Mouse (Mus musculus) brain, adult 2 months (tissue): Measurements from ENCODE around the gene Sipa1l2.

Source experiments
- DNase-seq: peaks from one replicate; pipeline ENCODE4 v3.0.0; 2011; ENCODE audit warnings: low read depth, low spot score

The Sipa1l2 gene

DNA sequence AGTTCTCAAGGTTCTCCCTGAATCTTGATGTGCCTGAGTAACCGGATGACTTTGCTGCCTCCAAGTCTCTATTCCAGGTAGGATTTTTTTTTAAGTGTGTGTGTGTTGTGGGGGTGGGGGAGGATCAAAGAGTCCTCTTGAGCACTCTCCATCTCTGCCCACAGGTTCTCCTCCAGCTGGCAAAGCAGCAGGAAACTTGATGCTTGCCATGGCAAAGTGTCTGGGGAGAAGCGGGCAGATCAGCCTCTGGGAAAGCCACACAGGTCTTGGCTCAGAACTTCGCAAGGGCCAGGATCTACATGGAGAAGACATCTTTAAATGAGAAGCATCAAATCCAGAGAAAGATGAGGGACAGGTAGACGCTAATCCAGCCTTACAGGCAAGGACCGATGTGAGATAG is 10.8 kb upstream of the Sipa1l2 start:
- no peak for DNase-seq

DNA sequence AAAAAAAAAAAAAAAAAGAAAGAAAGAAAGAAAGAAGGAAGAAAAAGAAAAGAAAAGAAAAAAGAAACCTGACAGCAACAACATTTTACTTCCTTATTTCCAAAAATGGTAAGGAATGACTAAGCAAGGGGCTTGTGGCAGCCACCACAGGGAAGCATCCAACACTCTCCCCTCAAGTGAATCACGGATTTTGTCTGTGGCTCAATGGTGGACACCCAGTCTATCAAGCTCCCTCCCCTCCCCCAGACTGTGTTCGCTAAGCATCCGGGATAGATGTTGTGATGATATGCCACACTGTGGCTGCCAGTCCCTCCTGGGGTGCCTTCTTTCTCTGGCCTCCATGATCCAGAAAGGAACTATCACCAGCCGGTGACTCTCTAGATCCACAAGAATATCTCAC is 6.5 kb upstream of the Sipa1l2 start:
- DNase-seq: no peak

DNA sequence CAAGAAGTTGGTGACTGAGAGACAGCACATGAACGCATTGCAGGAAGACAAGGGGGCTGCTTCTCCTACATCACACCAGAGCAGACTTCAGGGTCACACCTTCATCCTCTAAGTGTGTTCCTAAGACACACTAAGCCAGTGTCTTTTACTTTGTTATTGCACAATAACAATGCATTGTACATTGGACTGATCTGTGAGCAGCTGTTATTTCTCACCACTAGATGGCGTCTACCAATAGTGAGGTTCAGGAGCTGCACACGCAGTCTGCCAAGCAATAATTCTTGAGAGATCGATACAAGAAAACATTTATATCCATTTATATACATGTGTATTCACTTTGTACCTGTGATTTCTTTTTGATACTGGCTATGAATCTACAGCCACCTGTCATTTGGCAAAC is 4.7 kb upstream of the Sipa1l2 start:
- DNase-seq: peak; percentile 84

- peak; percentile 65 for DNase-seq
These were observed 2.6 kb upstream of the Sipa1l2 start for GRCm38 (mm10) chr8:125572246-125572645.

GRCm38 (mm10) chr8:125570835-125571465 is 1.3 kb upstream of the Sipa1l2 start:
- DNase-seq: peak; percentile 72

DNA sequence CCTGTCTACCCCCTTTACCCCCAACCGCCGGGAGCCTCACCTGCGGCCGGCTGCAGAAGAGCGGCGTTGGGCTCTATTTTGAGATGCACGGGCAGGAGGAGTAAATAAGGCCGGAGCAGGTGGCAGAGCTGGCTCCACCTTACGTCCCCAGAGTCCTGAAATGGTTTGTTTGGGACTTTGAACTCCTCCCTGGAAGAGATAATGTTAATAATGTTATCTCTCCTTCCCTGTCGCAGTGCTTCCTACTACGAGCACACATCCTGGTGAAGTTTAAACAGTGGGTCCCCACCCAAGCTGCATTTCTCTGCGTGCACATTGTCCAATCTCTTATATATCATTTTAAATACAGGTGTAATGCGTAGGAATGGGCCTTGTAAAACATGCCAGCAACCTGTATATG is 781 bp upstream of the Sipa1l2 start:
- DNase-seq: no peak

DNA sequence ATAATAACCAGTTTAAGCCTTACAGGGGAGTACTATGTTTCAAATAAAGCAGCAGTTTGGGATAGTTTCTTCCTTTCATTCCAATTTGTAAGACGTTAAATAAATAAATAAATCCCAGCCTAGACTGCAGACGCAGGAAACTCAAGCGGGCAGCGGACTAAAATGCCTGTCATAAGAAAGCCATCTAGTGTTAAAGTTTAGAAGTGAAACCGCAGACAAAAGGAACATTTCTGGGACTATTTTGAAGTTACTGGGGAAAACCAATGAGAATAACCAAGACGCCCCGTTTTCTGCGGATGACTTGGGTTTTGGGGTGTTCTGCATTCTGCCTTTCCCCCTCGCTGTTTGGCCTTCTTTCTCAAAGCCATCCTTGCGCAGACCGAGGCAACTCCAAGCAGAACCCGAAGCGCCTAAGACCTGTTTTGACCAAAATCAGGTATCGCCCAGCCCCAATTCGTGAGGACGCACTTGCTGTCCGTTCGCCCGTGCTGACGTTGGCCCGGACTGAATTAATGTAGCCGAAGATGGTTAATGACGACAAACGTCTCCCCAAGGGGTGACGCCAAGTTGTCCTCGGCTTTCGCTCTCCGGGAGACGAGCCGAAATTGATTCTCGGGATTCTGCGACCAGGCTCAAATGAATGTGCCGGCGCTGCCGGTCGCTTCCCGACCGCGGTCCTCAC is 616 bp downstream of the Sipa1l2 start:
- peak; percentile 93 for DNase-seq

- DNase-seq: peak; percentile 68
These were observed 1.2 kb downstream of the Sipa1l2 start for GRCm38 (mm10) chr8:125568421-125568850.

DNA sequence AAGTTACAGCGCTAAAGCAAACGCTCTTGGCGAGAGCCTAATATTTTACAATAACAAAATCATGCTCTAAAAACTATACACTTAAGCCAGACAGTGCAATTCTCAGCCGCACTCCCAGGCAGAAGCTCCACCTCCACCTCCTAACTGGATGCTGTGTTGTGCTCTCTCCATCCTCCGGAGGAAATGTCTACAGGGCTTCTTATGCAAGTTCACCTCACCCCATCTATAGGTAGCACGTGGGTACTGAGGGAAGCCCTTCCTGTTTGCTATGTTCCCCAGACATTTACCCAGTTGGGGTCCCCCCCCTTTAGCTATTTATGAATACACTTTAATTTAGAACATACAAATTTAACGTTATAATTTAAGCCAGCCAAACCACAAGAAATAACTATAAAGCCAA is 2.0 kb downstream of the Sipa1l2 start:
- peak; percentile 77 for DNase-seq

- no peak for DNase-seq
These were observed 6.7 kb downstream of the Sipa1l2 start for GRCm38 (mm10) chr8:125562878-125563277.

DNA sequence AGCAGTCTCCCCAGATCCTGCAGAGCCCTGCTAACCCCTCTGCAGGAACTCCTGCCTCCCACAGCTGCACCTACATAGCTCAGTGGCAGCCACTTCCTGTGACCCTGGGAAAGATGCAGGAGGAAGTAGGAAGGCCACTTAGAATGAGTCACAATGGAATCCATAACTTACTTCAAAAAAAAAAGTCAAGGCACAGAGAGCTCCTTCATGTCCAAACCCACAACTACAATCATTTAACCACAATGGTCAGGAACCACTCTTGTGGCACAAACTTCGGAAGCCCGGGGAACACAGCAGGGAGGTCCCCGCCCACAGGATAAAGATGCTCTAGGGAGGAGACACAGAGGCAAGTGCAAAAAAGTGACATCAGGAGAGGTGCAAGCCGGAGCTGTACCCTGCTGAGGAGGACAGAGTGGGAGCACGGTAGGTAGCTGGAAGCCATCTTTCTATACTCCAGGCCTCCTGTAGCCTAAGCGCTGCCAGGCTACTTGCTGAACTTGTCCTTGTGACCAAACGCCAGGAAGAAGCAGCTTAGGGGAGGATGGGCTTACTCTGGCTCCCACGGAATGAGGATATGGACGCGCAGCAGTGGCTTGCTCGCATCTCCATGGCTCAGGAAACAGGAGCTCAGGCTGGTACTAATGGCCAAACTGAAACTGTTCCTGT is 8.7 kb downstream of the Sipa1l2 start:
- peak; percentile 45 for DNase-seq

GRCm38 (mm10) chr8:125559066-125559653 is 10.4 kb downstream of the Sipa1l2 start:
- DNase-seq: no peak

DNA sequence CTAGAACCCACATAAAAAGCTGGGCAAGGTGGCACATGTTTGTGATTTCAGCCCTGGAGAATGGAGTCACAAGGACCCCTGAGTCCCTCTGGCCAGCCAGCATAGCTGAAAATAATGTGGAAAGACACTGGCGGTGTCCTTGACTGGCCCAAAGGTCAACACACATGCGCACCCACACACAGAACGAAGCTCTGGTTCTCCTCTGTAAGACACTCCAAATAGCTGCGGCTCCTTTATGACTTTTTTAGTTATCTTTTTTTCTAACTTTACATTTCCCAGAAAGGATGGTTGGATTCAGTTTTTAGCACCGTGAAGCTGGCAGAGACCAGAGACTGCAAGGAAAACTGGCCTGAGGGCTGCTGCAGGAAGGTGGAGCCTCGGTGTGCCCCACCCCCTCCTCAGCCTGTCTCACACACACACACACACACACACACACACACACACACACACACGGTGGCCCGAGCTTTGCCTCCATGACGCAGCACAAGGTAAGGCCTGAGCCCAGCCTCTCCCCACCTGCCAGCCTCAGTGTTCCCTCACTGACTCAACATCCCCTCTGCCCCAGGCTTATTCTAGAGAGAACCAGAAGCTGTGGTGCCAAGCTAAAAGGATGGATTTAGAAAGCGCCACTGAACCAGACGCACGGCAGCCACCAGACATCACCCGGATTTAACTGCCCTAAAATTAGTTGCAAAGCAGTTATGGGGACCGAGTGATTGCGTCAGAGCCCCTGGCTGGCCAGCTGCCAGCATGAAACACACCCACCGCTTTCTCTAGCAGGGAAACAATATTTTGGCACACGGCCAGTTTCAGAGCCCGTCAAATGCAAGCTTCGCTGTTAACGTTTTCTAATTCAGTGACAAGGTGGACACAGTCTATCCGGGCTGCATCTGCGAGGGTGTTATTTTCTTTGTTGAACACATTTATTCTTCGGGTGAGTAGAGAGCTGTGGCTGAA is 11.2 kb downstream of the Sipa1l2 start:
- peak; percentile 91 for DNase-seq

DNA sequence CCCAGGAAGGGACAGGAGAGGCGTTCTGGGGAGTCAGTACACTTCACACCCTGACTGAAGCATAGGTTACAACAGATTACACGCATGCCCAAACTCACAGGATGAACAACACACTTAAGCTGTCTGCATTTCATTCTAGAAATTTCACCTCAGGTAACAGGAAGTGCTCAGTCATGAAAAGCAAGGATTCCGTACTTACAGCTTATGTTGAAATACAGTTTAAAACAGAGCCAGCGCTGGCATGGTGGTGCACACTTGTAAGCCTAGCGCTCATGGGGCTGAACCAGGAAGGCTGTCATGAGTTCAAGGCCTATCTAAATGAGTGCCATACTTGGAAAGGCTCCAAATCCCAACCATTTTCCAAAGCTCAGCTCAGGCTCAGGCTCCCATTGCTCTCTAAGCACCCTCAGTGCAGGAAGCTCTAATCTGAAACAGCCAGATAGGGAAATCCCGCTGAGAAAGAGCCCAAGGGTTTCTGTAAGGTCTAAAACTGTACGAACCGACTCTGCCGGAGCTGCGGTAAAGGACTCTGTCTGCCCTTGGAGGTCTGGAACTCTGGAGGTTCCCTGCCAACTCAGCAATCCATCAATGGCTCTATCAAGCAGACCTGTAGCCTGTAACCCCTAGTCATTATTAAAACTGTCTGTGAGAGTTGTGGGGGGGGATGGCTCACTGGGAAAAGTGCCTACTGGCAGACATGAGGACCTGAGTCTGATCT is 12.1 kb downstream of the Sipa1l2 start:
- peak; percentile 25 for DNase-seq

DNA sequence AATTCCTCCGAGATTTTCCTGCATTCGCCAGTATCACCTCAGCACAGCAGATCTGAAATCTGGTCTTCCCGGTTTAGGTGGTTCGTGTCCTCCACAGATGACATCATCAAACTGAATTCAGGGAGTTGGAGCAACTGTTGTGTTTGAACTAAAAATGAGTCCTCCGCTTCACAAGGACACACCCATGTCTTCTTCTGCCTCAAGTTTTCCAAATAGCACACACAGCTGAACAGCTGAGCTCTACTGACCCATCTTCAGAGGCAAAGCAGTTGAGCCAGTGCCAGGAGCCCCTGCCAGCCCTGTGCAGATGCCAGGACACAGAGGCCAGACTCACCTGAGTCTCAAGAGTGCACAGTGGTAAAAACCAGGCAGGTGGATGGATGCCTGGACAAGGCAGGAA is 12.9 kb downstream of the Sipa1l2 start:
- peak; percentile 56 for DNase-seq

DNA sequence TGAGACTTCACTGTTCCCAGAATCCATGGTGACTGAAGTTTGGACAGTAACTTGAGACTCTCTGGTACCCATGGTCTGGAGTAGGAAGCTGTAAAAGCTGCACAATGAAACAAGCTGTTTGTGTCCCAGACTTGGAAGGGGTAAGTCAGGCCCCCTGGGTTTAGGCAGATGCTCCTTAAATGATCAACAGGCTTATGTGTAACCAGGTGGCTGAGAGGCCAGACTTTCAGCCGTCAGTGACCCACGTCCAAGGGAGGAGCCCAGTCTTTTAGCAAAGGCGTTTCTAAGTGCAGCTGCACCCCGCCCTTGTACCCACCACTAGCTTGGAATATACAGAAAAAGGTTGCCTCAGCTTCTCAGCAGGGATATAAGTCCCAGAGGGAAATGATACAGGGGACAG is 19.0 kb downstream of the Sipa1l2 start:
- DNase-seq: no peak

DNA sequence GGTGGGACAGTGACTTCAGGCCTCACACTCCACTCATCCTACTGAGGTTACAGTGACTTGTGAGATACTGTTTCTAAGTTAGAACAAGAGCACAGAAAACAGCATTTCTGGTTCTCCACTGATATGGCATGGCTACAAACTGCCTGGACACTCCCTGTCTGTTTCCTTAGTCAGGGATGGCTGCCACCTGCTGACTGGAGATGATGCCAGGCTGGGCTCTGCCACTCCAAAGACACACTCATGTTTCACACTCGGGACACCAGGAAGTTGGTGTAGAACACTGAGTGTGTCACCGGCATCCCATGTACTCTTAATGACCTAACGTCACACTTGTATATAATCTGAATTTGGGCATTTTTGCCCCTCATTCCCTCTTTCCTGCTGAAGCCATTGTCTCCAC is 22.3 kb downstream of the Sipa1l2 start:
- peak; percentile 54 for DNase-seq

- DNase-seq: peak; percentile 64
These were observed 23.7 kb downstream of the Sipa1l2 start for GRCm38 (mm10) chr8:125545866-125546265.

DNA sequence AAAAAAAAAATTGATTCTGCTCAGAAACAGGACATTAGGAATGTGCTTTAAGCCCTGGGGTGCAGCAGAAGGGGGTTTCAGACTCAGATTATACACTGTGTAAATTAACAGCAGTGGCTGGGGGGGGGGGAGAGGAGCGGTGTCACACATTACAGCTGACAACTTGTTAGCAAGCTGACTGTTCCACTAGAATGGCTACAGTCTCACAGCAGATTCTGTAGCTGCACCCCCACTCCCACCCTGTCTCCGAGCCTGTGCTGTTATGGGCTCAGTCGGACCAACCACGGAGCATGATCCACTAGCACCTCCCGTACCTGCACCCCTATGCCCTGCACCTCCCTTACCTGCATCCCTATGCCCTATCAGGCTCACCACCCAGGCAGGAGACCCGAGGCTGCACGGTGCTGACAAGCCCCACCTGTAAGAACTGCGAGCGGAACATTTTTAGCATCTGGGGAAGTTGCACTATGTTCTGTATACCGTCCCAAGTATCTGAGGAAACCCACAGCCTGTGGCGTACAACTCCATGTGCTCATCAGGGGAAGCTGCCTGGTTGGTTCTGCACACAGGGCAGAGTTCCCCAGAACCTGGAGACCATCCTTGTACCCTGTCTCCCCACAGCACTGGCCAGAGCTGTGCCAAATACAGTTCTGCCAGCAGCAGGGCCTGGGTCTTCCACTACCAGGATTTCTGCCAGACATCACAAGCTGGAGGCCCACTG is 26.6 kb downstream of the Sipa1l2 start:
- DNase-seq: no peak
